Mouse (Mus musculus): ENCODE data around the gene Sema5b. TPM values are rescaled to one million over a fixed set of nuclear protein-coding genes. Genes with fewer than 3 reads are reported as not detected.

Sema5b gene
- total RNA-seq, 2 experiments from 2014 or later, result 0.22 to 0.26 TPM

- intact Hi-C loops (cut with DNase I), result loop anchor here (10.0 kb wide), 1 partner anchor 184 kb away; no protein-coding TSS in a partner anchor
- Histone ChIP-seq H3K27ac (peak overlapping the region; percentile 72), H3K4me3 (peak overlapping the region; percentile 46)
- DNase-seq, result peak; percentile 92
- no peak for TF ChIP-seq CTCF (IDR thresholded peaks at IDR 0.05)
Measured at GRCm38 (mm10) chr16:35630470-35631183, 89.7 kb downstream of the Sema5b start.

- intact Hi-C loops (cut with DNase I), result loop anchor here (10.0 kb wide), 1 partner anchor 182 kb away; no protein-coding TSS in a partner anchor
- no peak overlapping the region for H3K27ac ChIP-seq
- no peak overlapping the region for H3K4me3 ChIP-seq
- no peak for TF ChIP-seq CTCF (IDR thresholded peaks at IDR 0.05)
- DNase-seq, result no peak
Measured at GRCm38 (mm10) chr16:35633058-35633457, 92.1 kb downstream of the Sema5b start.

GRCm38 (mm10) chr16:35634971-35635370 is 94.0 kb downstream of the Sema5b start:
- TF ChIP-seq CTCF (IDR thresholded peaks at IDR 0.05), result no peak
- Histone ChIP-seq H3K27ac (no peak overlapping the region), H3K4me3 (no peak overlapping the region)
- DNase-seq, result no peak
- intact Hi-C loops (cut with DNase I), result loop anchor here (10.0 kb wide), 1 partner anchor 180 kb away; no protein-coding TSS in a partner anchor

DNA sequence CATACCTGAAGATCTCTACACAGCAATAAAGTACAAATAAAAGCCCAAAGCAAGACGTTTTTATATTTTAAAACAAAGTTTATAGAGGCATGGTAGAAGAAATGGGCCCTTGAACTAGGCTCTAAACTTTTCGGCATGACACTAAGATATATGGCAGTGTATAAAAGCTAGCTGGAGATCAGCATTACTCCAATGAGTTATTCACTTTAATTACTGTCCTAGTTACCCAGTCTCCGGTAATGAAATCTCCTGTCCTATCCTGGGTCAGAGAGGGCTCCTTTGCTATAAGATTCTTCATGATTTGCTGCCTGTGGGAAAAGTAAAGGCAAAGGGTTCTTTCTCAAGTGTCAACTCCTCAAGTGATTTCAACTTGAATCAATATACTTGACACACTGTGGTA is 98.6 kb downstream of the Sema5b start:
- intact Hi-C loops (cut with DNase I), result loop anchor here (10.0 kb wide), 1 partner anchor 175 kb away; no protein-coding TSS in a partner anchor
- DNase-seq, result no peak
- Histone ChIP-seq H3K27ac (no peak overlapping the region), H3K4me3 (no peak overlapping the region)
- TF ChIP-seq CTCF (IDR thresholded peaks at IDR 0.05), result no peak

- no peak for DNase-seq
- TF ChIP-seq CTCF (IDR thresholded peaks at IDR 0.05), result no peak
- no peak overlapping the region for H3K4me3 ChIP-seq
- intact Hi-C loops (cut with DNase I), result no loop called here
- no peak overlapping the region for H3K27ac ChIP-seq
Measured at GRCm38 (mm10) chr16:35648862-35649261, 107.9 kb downstream of the Sema5b start.

- Histone ChIP-seq H3K4me3 (no peak overlapping the region), H3K27ac (no peak overlapping the region)
- peak; percentile 50 for DNase-seq
- no peak for TF ChIP-seq CTCF (IDR thresholded peaks at IDR 0.05)
- intact Hi-C loops (cut with DNase I), result no loop called here
Measured at GRCm38 (mm10) chr16:35652206-35652605, 111.3 kb downstream of the Sema5b start.

- no peak for TF ChIP-seq CTCF (IDR thresholded peaks at IDR 0.05)
- Histone ChIP-seq H3K4me3 (no peak overlapping the region), H3K27ac (no peak overlapping the region)
- intact Hi-C loops (cut with DNase I), result no loop called here
- peak; percentile 48 for DNase-seq
Measured at GRCm38 (mm10) chr16:35652706-35653105, 111.8 kb downstream of the Sema5b start.

- TF ChIP-seq CTCF (IDR thresholded peaks at IDR 0.05), result no peak
- intact Hi-C loops (cut with DNase I), result no loop called here
- Histone ChIP-seq H3K27ac (no peak overlapping the region), H3K4me3 (no peak overlapping the region)
- DNase-seq, result no peak
Measured at GRCm38 (mm10) chr16:35653951-35654350, 113.0 kb downstream of the Sema5b start.

DNA sequence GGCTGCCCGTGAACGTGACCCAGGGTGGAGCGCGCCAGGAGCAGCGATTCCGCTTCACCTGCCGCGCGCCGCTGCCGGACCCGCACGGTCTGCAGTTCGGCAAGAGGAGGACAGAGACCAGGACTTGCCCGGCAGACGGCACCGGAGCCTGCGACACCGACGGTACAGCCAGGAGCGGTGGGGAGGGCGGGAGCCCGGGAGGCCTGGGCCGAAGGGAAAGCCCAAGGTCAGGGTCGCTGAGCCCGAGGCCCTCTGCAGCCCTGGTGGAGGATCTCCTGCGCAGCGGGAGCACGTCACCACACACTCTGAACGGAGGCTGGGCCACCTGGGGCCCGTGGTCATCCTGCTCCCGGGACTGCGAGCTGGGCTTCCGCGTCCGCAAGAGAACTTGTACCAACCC is 119.3 kb downstream of the Sema5b start:
- no peak for TF ChIP-seq CTCF (IDR thresholded peaks at IDR 0.05)
- no peak for DNase-seq
- H3K4me3 ChIP-seq, result peak overlapping the region; percentile 35
- intact Hi-C loops (cut with DNase I), result no loop called here
- no peak overlapping the region for H3K27ac ChIP-seq

GRCm38 (mm10) chr16:35663831-35664414 is 123.0 kb downstream of the Sema5b start:
- Histone ChIP-seq H3K4me3 (no peak overlapping the region), H3K27ac (no peak overlapping the region)
- intact Hi-C loops (cut with DNase I), result no loop called here
- TF ChIP-seq CTCF (IDR thresholded peaks at IDR 0.05), result no peak
- no peak for DNase-seq

GRCm38 (mm10) chr16:35664847-35665246 is 123.9 kb downstream of the Sema5b start:
- Histone ChIP-seq H3K27ac (no peak overlapping the region), H3K4me3 (no peak overlapping the region)
- intact Hi-C loops (cut with DNase I), result no loop called here
- no peak for TF ChIP-seq CTCF (IDR thresholded peaks at IDR 0.05)
- DNase-seq, result no peak

DNA sequence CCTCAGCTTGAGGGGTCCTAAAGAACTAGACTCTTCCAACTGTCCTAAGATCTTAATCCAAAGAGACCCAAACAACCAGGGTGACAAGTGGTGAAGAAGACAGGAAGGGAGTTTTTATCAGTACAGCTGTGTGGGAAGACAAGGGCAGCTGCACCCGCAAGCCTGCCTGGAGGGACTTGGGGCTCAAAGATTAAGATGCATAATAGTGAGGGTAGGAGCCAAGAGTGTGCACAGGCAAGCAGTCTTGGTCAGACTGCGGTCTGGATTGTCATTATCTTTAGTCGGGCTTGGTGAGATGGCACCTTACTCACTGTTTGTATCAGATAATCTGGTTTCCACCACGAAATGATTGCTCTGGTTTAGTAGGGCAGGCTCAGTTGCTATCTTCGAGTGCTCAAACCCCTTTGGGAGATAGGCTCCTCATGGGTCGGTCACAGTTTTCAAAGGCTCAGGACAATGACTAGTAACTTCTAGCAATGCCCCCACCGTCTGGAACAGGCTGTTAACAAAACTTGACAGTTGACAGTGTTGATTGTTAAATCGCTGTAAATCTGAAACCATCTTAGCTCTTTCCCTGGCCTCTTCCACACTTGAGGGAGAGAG is 136.7 kb downstream of the Sema5b start:
- no peak overlapping the region for H3K27ac ChIP-seq
- no peak overlapping the region for H3K4me3 ChIP-seq
- DNase-seq, result no peak
- intact Hi-C loops (cut with DNase I), result no loop called here
- no peak for TF ChIP-seq CTCF (IDR thresholded peaks at IDR 0.05)

DNA sequence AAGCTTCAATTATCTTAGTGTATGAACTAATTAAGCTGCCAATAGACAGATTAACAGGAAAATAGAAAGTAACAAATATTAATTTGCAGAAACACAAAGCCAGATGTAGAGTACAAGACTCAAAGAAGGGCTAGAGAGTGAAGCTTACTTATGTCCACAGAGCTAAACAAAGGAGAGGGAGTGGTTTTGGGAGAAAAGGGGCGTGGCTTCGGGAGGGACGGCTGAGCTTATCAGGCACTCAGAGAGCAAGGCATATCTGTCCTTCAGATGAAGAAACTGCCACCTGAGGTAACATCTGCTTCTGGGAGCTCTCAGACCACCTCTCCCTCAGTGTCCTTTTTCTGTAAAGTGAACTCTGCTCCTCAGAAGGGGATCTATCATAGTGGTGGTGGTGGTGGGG is 137.5 kb downstream of the Sema5b start:
- Histone ChIP-seq H3K27ac (no peak overlapping the region), H3K4me3 (no peak overlapping the region)
- intact Hi-C loops (cut with DNase I), result no loop called here
- TF ChIP-seq CTCF (IDR thresholded peaks at IDR 0.05), result no peak
- no peak for DNase-seq

Data from gastrocnemius, adult 2 months (tissue).